Mouse (Mus musculus): ENCODE measurements around the gene Cenpp. TPM values are rescaled to one million over a fixed set of nuclear protein-coding genes. Genes with fewer than 3 reads are reported as not detected.
A peak's percentile ranks its signal among the peaks of the same experiment; 100 is the strongest.

Gene Cenpp
- polyA plus RNA-seq, 1 experiment from 2014 or later, result 5.7 TPM

GRCm38 (mm10) chr13:49478851-49479374, 173.7 kb downstream of the Cenpp start:
- H3K27ac ChIP-seq (ENCODE audit: low read depth, low read length), result no peak overlapping the region
- H3K9ac ChIP-seq (ENCODE audit: low read depth, low read length), result no peak overlapping the region
- no peaks in the 10 kb centered on the region for H3K27me3 ChIP-seq (replicated peaks; ENCODE audit: control insufficient read depth, insufficient read depth, low read length)
- H3K4me1 ChIP-seq (ENCODE audit: control insufficient read depth, insufficient read depth, low read depth, low read length), result no peaks in the 10 kb centered on the region
- H3K9me3 ChIP-seq (ENCODE audit: control insufficient read depth, low read length), result no peaks in the 10 kb centered on the region
- no peaks in the 10 kb centered on the region for H3K36me3 ChIP-seq (ENCODE audit: control insufficient read depth, insufficient read depth, low read length)
- no peak overlapping the region for H3K4me2 ChIP-seq (ENCODE audit: low read length)
- WGBS, result 90% methylated on average over 6 of the region's 6 CpGs
- no peak overlapping the region for H3K4me3 ChIP-seq (ENCODE audit: low read length)
- ATAC-seq, result no peak

GRCm38 (mm10) chr13:49477887-49478286, 174.7 kb downstream of the Cenpp start:
- Histone ChIP-seq H3K27ac (ENCODE audit: low read depth, low read length) (no peak overlapping the region), H3K36me3 (ENCODE audit: control insufficient read depth, insufficient read depth, low read length) (no peaks in the 10 kb centered on the region), H3K4me3 (ENCODE audit: low read length) (no peak overlapping the region), H3K4me1 (ENCODE audit: control insufficient read depth, insufficient read depth, low read depth, low read length) (no peaks in the 10 kb centered on the region), H3K4me2 (ENCODE audit: low read length) (no peak overlapping the region), H3K9me3 (ENCODE audit: control insufficient read depth, low read length) (no peaks in the 10 kb centered on the region), H3K9ac (ENCODE audit: low read depth, low read length) (no peak overlapping the region), H3K27me3 (replicated peaks; ENCODE audit: control insufficient read depth, insufficient read depth, low read length) (no peaks in the 10 kb centered on the region)
- WGBS, result 80% methylated on average over 3 of the region's 3 CpGs
- ATAC-seq, result no peak

GRCm38 (mm10) chr13:49472676-49473005, 179.9 kb downstream of the Cenpp start:
- no peak for ATAC-seq
- Histone ChIP-seq H3K9ac (ENCODE audit: low read depth, low read length) (no peak overlapping the region), H3K27ac (ENCODE audit: low read depth, low read length) (no peak overlapping the region), H3K36me3 (ENCODE audit: control insufficient read depth, insufficient read depth, low read length) (no peaks in the 10 kb centered on the region), H3K4me2 (ENCODE audit: low read length) (no peak overlapping the region), H3K9me3 (ENCODE audit: control insufficient read depth, low read length) (no peaks in the 10 kb centered on the region), H3K27me3 (replicated peaks; ENCODE audit: control insufficient read depth, insufficient read depth, low read length) (no peaks in the 10 kb centered on the region), H3K4me3 (ENCODE audit: low read length) (no peak overlapping the region), H3K4me1 (ENCODE audit: control insufficient read depth, insufficient read depth, low read depth, low read length) (no peaks in the 10 kb centered on the region)
- 90% methylated on average over 6 of the region's 6 CpGs for WGBS

- Histone ChIP-seq H3K9ac (ENCODE audit: low read depth, low read length) (no peak overlapping the region), H3K9me3 (ENCODE audit: control insufficient read depth, low read length) (no peaks in the 10 kb centered on the region), H3K27ac (ENCODE audit: low read depth, low read length) (no peak overlapping the region), H3K4me2 (ENCODE audit: low read length) (no peak overlapping the region), H3K36me3 (ENCODE audit: control insufficient read depth, insufficient read depth, low read length) (no peaks in the 10 kb centered on the region), H3K4me3 (ENCODE audit: low read length) (no peak overlapping the region), H3K4me1 (ENCODE audit: control insufficient read depth, insufficient read depth, low read depth, low read length) (no peaks in the 10 kb centered on the region), H3K27me3 (replicated peaks; ENCODE audit: control insufficient read depth, insufficient read depth, low read length) (no peaks in the 10 kb centered on the region)
- no peak for ATAC-seq
- 50% methylated on average over 4 of the region's 4 CpGs for WGBS
Observed at GRCm38 (mm10) chr13:49471981-49472675, 180.5 kb downstream of the Cenpp start.

- no peak; the same call in 1 of the 2 replicates for ATAC-seq
Observed at GRCm38 (mm10) chr13:49470806-49471205, 181.8 kb downstream of the Cenpp start.

GRCm38 (mm10) chr13:49470319-49470718, 182.3 kb downstream of the Cenpp start:
- ATAC-seq, result no peak
- 85% methylated on average over 4 of the region's 4 CpGs for WGBS
- Histone ChIP-seq H3K4me3 (ENCODE audit: low read length) (no peak overlapping the region), H3K9me3 (ENCODE audit: control insufficient read depth, low read length) (no peaks in the 10 kb centered on the region), H3K4me1 (ENCODE audit: control insufficient read depth, insufficient read depth, low read depth, low read length) (no peaks in the 10 kb centered on the region), H3K27me3 (replicated peaks; ENCODE audit: control insufficient read depth, insufficient read depth, low read length) (no peaks in the 10 kb centered on the region), H3K27ac (ENCODE audit: low read depth, low read length) (no peak overlapping the region), H3K9ac (ENCODE audit: low read depth, low read length) (no peak overlapping the region), H3K4me2 (ENCODE audit: low read length) (no peak overlapping the region), H3K36me3 (ENCODE audit: control insufficient read depth, insufficient read depth, low read length) (no peaks in the 10 kb centered on the region)

More at GRCm38 (mm10) chr13:49470806-49471205, 181.8 kb downstream of the Cenpp start:
- no peak overlapping the region for H3K4me3 ChIP-seq (ENCODE audit: low read length)
- no peaks in the 10 kb centered on the region for H3K27me3 ChIP-seq (replicated peaks; ENCODE audit: control insufficient read depth, insufficient read depth, low read length)
- H3K4me2 ChIP-seq (ENCODE audit: low read length), result no peak overlapping the region
- no peaks in the 10 kb centered on the region for H3K9me3 ChIP-seq (ENCODE audit: control insufficient read depth, low read length)
- no peaks in the 10 kb centered on the region for H3K4me1 ChIP-seq (ENCODE audit: control insufficient read depth, insufficient read depth, low read depth, low read length)
- no peak overlapping the region for H3K27ac ChIP-seq (ENCODE audit: low read depth, low read length)
- H3K36me3 ChIP-seq (ENCODE audit: control insufficient read depth, insufficient read depth, low read length), result no peaks in the 10 kb centered on the region
- H3K9ac ChIP-seq (ENCODE audit: low read depth, low read length), result no peak overlapping the region
- WGBS, result 65% methylated on average over 4 of the region's 4 CpGs

- 88% methylated on average over 5 of the region's 5 CpGs for WGBS
Observed at GRCm38 (mm10) chr13:49469002-49469401, 183.6 kb downstream of the Cenpp start.

GRCm38 (mm10) chr13:49467585-49467984, 185.0 kb downstream of the Cenpp start:
- H3K4me3 ChIP-seq (ENCODE audit: low read length), result no peak overlapping the region
- H3K4me2 ChIP-seq (ENCODE audit: low read length), result no peak overlapping the region
- H3K36me3 ChIP-seq (ENCODE audit: control insufficient read depth, insufficient read depth, low read length), result peaks cover 14% of the 10 kb centered on the region
- H3K27ac ChIP-seq (ENCODE audit: low read depth, low read length), result no peak overlapping the region
- no peaks in the 10 kb centered on the region for H3K9me3 ChIP-seq (ENCODE audit: control insufficient read depth, low read length)
- WGBS, result 87% methylated on average over 2 of the region's 2 CpGs
- no peaks in the 10 kb centered on the region for H3K4me1 ChIP-seq (ENCODE audit: control insufficient read depth, insufficient read depth, low read depth, low read length)
- H3K9ac ChIP-seq (ENCODE audit: low read depth, low read length), result no peak overlapping the region
- no peak for ATAC-seq
- H3K27me3 ChIP-seq (replicated peaks; ENCODE audit: control insufficient read depth, insufficient read depth, low read length), result no peaks in the 10 kb centered on the region

More at GRCm38 (mm10) chr13:49469002-49469401, 183.6 kb downstream of the Cenpp start:
- Histone ChIP-seq H3K4me1 (ENCODE audit: control insufficient read depth, insufficient read depth, low read depth, low read length) (no peaks in the 10 kb centered on the region), H3K4me2 (ENCODE audit: low read length) (no peak overlapping the region), H3K9me3 (ENCODE audit: control insufficient read depth, low read length) (no peaks in the 10 kb centered on the region), H3K36me3 (ENCODE audit: control insufficient read depth, insufficient read depth, low read length) (peaks cover 9% of the 10 kb centered on the region), H3K27ac (ENCODE audit: low read depth, low read length) (no peak overlapping the region), H3K4me3 (ENCODE audit: low read length) (no peak overlapping the region), H3K9ac (ENCODE audit: low read depth, low read length) (no peak overlapping the region), H3K27me3 (replicated peaks; ENCODE audit: control insufficient read depth, insufficient read depth, low read length) (no peaks in the 10 kb centered on the region)
- ATAC-seq, result 0 out of 2 replicates have a peak, but pooled peaks have one; percentile 19

GRCm38 (mm10) chr13:49466393-49467075, 186.1 kb downstream of the Cenpp start:
- no peaks in the 10 kb centered on the region for H3K4me1 ChIP-seq (ENCODE audit: control insufficient read depth, insufficient read depth, low read depth, low read length)
- no peaks in the 10 kb centered on the region for H3K27me3 ChIP-seq (replicated peaks; ENCODE audit: control insufficient read depth, insufficient read depth, low read length)
- no peak overlapping the region for H3K4me2 ChIP-seq (ENCODE audit: low read length)
- 75% methylated on average over 11 of the region's 11 CpGs for WGBS
- H3K9ac ChIP-seq (ENCODE audit: low read depth, low read length), result no peak overlapping the region
- no peak overlapping the region for H3K4me3 ChIP-seq (ENCODE audit: low read length)
- no peak for ATAC-seq
- H3K9me3 ChIP-seq (ENCODE audit: control insufficient read depth, low read length), result no peaks in the 10 kb centered on the region
- H3K27ac ChIP-seq (ENCODE audit: low read depth, low read length), result no peak overlapping the region
- peaks cover 20% of the 10 kb centered on the region for H3K36me3 ChIP-seq (ENCODE audit: control insufficient read depth, insufficient read depth, low read length)

All from hindbrain, embryonic 16.5 days (tissue).